Mouse (Mus musculus) liver, embryonic 13.5 days (tissue): Measurements from ENCODE around the gene D430041D05Rik. TPM values are rescaled to one million over a fixed set of nuclear protein-coding genes. Genes with fewer than 3 reads are reported as not detected.
"Not testable (repeated sequence)": the region's sequence is repeated elsewhere in the genome, so short reads cannot be mapped to it uniquely, and the experiment has no call there.

Experiments used
- ATAC-seq: fragments of 200-750 bp; cut with Nextera tagmentation; 2 replicates; pipeline ENCODE4 v1.8.0; 2017; ENCODE audit warnings: low read depth, mild to moderate bottlenecking, moderate number of reproducible peaks, moderate library complexity
- DNase-seq: peaks from one replicate; pipeline ENCODE4 v3.0.0; 2022
- H3K27ac ChIP-seq: fragments of 300-500 bp; sonication (generic); 2 replicates; pipeline ENCODE4 v1.5.1; 2015; ENCODE audit warnings: moderate library complexity, mild to moderate bottlenecking, inconsistent platforms
- H3K27me3 ChIP-seq: fragments of 300-500 bp; sonication (generic); 2 replicates; pipeline ENCODE4 v1.6.1; 2015; ENCODE audit warnings: mild to moderate bottlenecking, inconsistent platforms
- H3K36me3 ChIP-seq: fragments of 300-500 bp; sonication (generic); 2 replicates; pipeline ENCODE4 v1.6.1; 2015; ENCODE audit warnings: mild to moderate bottlenecking, inconsistent platforms
- H3K4me1 ChIP-seq: fragments of 300-500 bp; sonication (generic); replicated peaks from 2 replicates; pipeline ENCODE4 v1.6.1; 2015; ENCODE audit warnings: inconsistent platforms
- H3K4me2 ChIP-seq: fragments of 300-500 bp; sonication (generic); 2 replicates; pipeline ENCODE4 v1.6.1; 2015; ENCODE audit warnings: inconsistent platforms, mild to moderate bottlenecking, moderate library complexity
- H3K4me3 ChIP-seq: fragments of 300-500 bp; sonication (generic); replicated peaks from 2 replicates; pipeline ENCODE4 v1.5.1; 2015; ENCODE audit warnings: mild to moderate bottlenecking, inconsistent platforms
- H3K9ac ChIP-seq: fragments of 300-500 bp; sonication (generic); 2 replicates; pipeline ENCODE4 v1.6.1; 2015; ENCODE audit warnings: mild to moderate bottlenecking, inconsistent platforms
- H3K9me3 ChIP-seq: fragments of 300-500 bp; sonication (generic); replicated peaks from 2 replicates; pipeline ENCODE4 v1.6.1; 2016; ENCODE audit warnings: inconsistent platforms
- WGBS: fragments of 180-500 bp; shearing (Covaris S2); methylation state at CpG from one replicate; pipeline ENCODE4 v1.1.7; 2015; ENCODE audit not compliant: insufficient replicate concordance; 5-methylcytosine and 5-hydroxymethylcytosine counted together
- polyA plus RNA-seq: library from polyadenylated mRNA; unstranded; fragments of >200 nt; fragmentation: Nextera tagmentation; extraction: Ambion mirVana; gene quantifications from 2 replicates; pipeline ENCODE4 v1.2.1, GENCODE M21; 2015

D430041D05Rik gene
- polyA plus RNA-seq, 1 experiment from 2014 or later: 0.01 TPM

GRCm38 (mm10) chr2:104122505-104123378, 288.1 kb downstream of the D430041D05Rik start, which contains the start of gene A930018P22Rik:
TSS of gene A930018P22Rik (plus strand) at chr2:104122769.
- peaks cover 5% of the 10 kb centered on the region for H3K36me3 ChIP-seq
- H3K27ac ChIP-seq: peak within 1 kb of the TSS; percentile 100
- H3K4me1 ChIP-seq: peaks cover 61% of the 10 kb centered on the region
- under 1% methylated on average over 74 of the region's 74 CpGs for WGBS
- ATAC-seq: peak; percentile 86
- H3K9ac ChIP-seq: peak within 1 kb of the TSS; percentile 99
- DNase-seq: peak; percentile 98
- peaks cover 26% of the 10 kb centered on the region for H3K27me3 ChIP-seq
- no peaks in the 10 kb centered on the region for H3K9me3 ChIP-seq
- peak within 1 kb of the TSS; percentile 98 for H3K4me2 ChIP-seq
- peak within 1 kb of the TSS; percentile 88 for H3K4me3 ChIP-seq

GRCm38 (mm10) chr2:104121681-104122504, 288.9 kb downstream of the D430041D05Rik start:
- Histone ChIP-seq H3K36me3 (peaks cover 12% of the 10 kb centered on the region), H3K9me3 (no peaks in the 10 kb centered on the region), H3K27ac (peak overlapping the region; percentile 100), H3K27me3 (peaks cover 20% of the 10 kb centered on the region), H3K4me1 (peaks cover 69% of the 10 kb centered on the region), H3K4me2 (peak overlapping the region; percentile 98), H3K9ac (peak overlapping the region; percentile 75), H3K4me3 (peak overlapping the region; percentile 88)
- peak; percentile 71 for ATAC-seq
- peak; percentile 78 for DNase-seq
- WGBS: 29% methylated on average over 8 of the region's 8 CpGs

GRCm38 (mm10) chr2:104120312-104120711, 290.5 kb downstream of the D430041D05Rik start:
- Histone ChIP-seq H3K4me3 (no peak overlapping the region), H3K4me2 (no peak overlapping the region), H3K4me1 (peaks cover 73% of the 10 kb centered on the region), H3K27ac (peak overlapping the region; percentile 100), H3K9ac (peak overlapping the region; percentile 75), H3K27me3 (peaks cover 7% of the 10 kb centered on the region), H3K36me3 (peaks cover 14% of the 10 kb centered on the region), H3K9me3 (no peaks in the 10 kb centered on the region)
- ATAC-seq (no peak), DNase-seq (no peak)
- 83% methylated on average over 6 of the region's 6 CpGs for WGBS

- H3K36me3 ChIP-seq: peaks cover 23% of the 10 kb centered on the region
- H3K27ac ChIP-seq: peak overlapping the region; percentile 53
- H3K9ac ChIP-seq: no peak overlapping the region
- no peaks in the 10 kb centered on the region for H3K9me3 ChIP-seq
- H3K4me3 ChIP-seq: no peak overlapping the region
- 85% methylated on average over 1 of the region's 1 CpGs for WGBS
- H3K27me3 ChIP-seq: no peaks in the 10 kb centered on the region
- DNase-seq: no peak
- H3K4me2 ChIP-seq: no peak overlapping the region
- peaks cover 68% of the 10 kb centered on the region for H3K4me1 ChIP-seq
- no peak for ATAC-seq
These were observed 291.7 kb downstream of the D430041D05Rik start for GRCm38 (mm10) chr2:104119097-104119496.

- DNase-seq, H3K4me3 ChIP-seq: not testable (repeated sequence)
These were observed 293.6 kb downstream of the D430041D05Rik start for GRCm38 (mm10) chr2:104117173-104117572.

GRCm38 (mm10) chr2:104114898-104115297, 295.9 kb downstream of the D430041D05Rik start:
- DNase-seq: no peak
- H3K36me3 ChIP-seq: peaks cover 47% of the 10 kb centered on the region
- no peak overlapping the region for H3K27ac ChIP-seq
- H3K9ac ChIP-seq: no peak overlapping the region
- no peak overlapping the region for H3K4me2 ChIP-seq
- peaks cover 37% of the 10 kb centered on the region for H3K4me1 ChIP-seq
- no peak overlapping the region for H3K4me3 ChIP-seq
- no peak for ATAC-seq
- H3K9me3 ChIP-seq: no peaks in the 10 kb centered on the region
- H3K27me3 ChIP-seq: no peaks in the 10 kb centered on the region
- WGBS: 84% methylated on average over 3 of the region's 3 CpGs

More at GRCm38 (mm10) chr2:104117173-104117572, 293.6 kb downstream of the D430041D05Rik start:
- peaks cover 56% of the 10 kb centered on the region for H3K4me1 ChIP-seq
- H3K9me3 ChIP-seq, H3K9ac ChIP-seq, ATAC-seq, H3K27me3 ChIP-seq, H3K4me2 ChIP-seq: not testable (repeated sequence)
- H3K36me3 ChIP-seq: peaks cover 36% of the 10 kb centered on the region
- H3K27ac ChIP-seq: peak overlapping the region; percentile 62; the same call in 1 of the 2 replicates

GRCm38 (mm10) chr2:104113563-104113962, 297.2 kb downstream of the D430041D05Rik start:
- not testable (repeated sequence) for H3K9ac ChIP-seq, H3K4me3 ChIP-seq, H3K27ac ChIP-seq, DNase-seq, H3K27me3 ChIP-seq, H3K9me3 ChIP-seq, H3K4me2 ChIP-seq
- peaks cover 34% of the 10 kb centered on the region for H3K4me1 ChIP-seq
- peak; percentile 69 for ATAC-seq
- peaks cover 51% of the 10 kb centered on the region for H3K36me3 ChIP-seq

- Histone ChIP-seq H3K36me3 (peaks cover 48% of the 10 kb centered on the region), H3K4me1 (peaks cover 42% of the 10 kb centered on the region)
- not testable (repeated sequence) for H3K27ac ChIP-seq, H3K27me3 ChIP-seq, ATAC-seq, DNase-seq, H3K4me2 ChIP-seq, H3K4me3 ChIP-seq, H3K9ac ChIP-seq, H3K9me3 ChIP-seq
- no CpG with 5 or more reads among the region's 1 CpGs for WGBS
These were observed 299.5 kb downstream of the D430041D05Rik start for GRCm38 (mm10) chr2:104111170-104111797.

- peaks cover 55% of the 10 kb centered on the region for H3K36me3 ChIP-seq
- no peak for DNase-seq
- H3K4me1 ChIP-seq: peaks cover 48% of the 10 kb centered on the region
- H3K9ac ChIP-seq: no peak overlapping the region
- no peaks in the 10 kb centered on the region for H3K27me3 ChIP-seq
- peak overlapping the region; percentile 59 for H3K27ac ChIP-seq
- H3K4me2 ChIP-seq: no peak overlapping the region
- H3K4me3 ChIP-seq: no peak overlapping the region
- ATAC-seq: no peak
- WGBS: 72% methylated on average over 4 of the region's 4 CpGs
- no peaks in the 10 kb centered on the region for H3K9me3 ChIP-seq
These were observed 300.8 kb downstream of the D430041D05Rik start for GRCm38 (mm10) chr2:104110031-104110430.

- WGBS: 17% methylated on average over 2 of the region's 2 CpGs
- H3K4me1 ChIP-seq: peaks cover 51% of the 10 kb centered on the region
- no peak overlapping the region for H3K4me3 ChIP-seq
- peaks cover 54% of the 10 kb centered on the region for H3K36me3 ChIP-seq
- peak; percentile 49 for ATAC-seq
- H3K9me3 ChIP-seq: no peaks in the 10 kb centered on the region
- H3K4me2 ChIP-seq: no peak overlapping the region
- no peaks in the 10 kb centered on the region for H3K27me3 ChIP-seq
- no peak for DNase-seq
- H3K9ac ChIP-seq: peak overlapping the region; percentile 43; the same call in 1 of the 2 replicates
- peak overlapping the region; percentile 59; the same call in 1 of the 2 replicates for H3K27ac ChIP-seq
These were observed 301.3 kb downstream of the D430041D05Rik start for GRCm38 (mm10) chr2:104109528-104109927.

- not testable (repeated sequence) for H3K4me2 ChIP-seq, DNase-seq, ATAC-seq, H3K9me3 ChIP-seq, H3K4me3 ChIP-seq, H3K27me3 ChIP-seq
- 81% methylated on average over 2 of the region's 2 CpGs for WGBS
- peaks cover 55% of the 10 kb centered on the region for H3K36me3 ChIP-seq
- H3K27ac ChIP-seq: peak overlapping the region; percentile 59; the same call in 1 of the 2 replicates
- 0 out of 2 replicates have a peak overlapping the region, but pooled peaks have one; percentile 43 for H3K9ac ChIP-seq
- H3K4me1 ChIP-seq: peaks cover 55% of the 10 kb centered on the region
These were observed 301.8 kb downstream of the D430041D05Rik start for GRCm38 (mm10) chr2:104109021-104109420.
